Mouse (Mus musculus) heart, adult 2 months (tissue): Measurements from ENCODE around the gene Dnah10.

Experiments used
- CTCF ChIP-seq: fragments of 200-600 bp; IDR thresholded peaks from 2 replicates; pipeline ENCODE4 v1.8.1; 2022; ENCODE audit warnings: antibody characterized with exemption, mild to moderate bottlenecking, moderate library complexity
- EP300 ChIP-seq: fragments of 200-500 bp; IDR thresholded peaks from 2 replicates; pipeline ENCODE4 v1.6.1; 2011; ENCODE audit warnings: low read depth, low read length, control low read depth; ENCODE audit not compliant: insufficient read depth
- POLR2A ChIP-seq: fragments of 200-500 bp; IDR thresholded peaks from 2 replicates; pipeline ENCODE4 v1.6.1; 2011; ENCODE audit warnings: mild to moderate bottlenecking, low read depth, low read length, control low read depth; ENCODE audit not compliant: insufficient read depth

DNA sequence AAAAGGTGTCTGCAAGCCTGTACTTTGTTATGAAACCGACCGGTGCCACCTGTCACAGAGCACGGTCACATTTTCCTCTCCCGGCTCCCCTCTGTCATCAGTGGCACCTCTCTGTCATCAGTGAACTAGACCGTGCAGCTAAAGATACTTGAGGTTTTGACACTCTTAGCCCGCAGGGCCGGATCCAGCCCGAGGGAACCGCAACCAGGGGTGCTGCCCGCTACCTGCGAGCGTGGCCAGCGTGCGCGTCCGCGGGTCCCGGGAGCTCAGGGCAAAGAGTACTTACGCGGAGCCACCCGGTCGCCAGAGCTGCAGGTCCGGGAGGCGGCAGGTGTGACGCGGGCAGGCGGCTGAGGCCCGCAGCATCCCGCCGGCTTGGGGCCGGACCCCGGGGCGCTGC lies 136.6 kb downstream of the Dnah10 start:
- no peak for TF ChIP-seq CTCF
- no peak for TF ChIP-seq POLR2A
- no peak for TF ChIP-seq EP300
